Mouse (Mus musculus) limb, embryonic 12.5 days (tissue): ENCODE results near the gene Mtfr1l. TPM values are rescaled to one million over a fixed set of nuclear protein-coding genes. Genes with fewer than 3 reads are reported as not detected.
A peak's percentile ranks its signal among the peaks of the same experiment; 100 is the strongest.

Experiments
- ATAC-seq: fragments of 200-750 bp; cut with Nextera tagmentation; 2 replicates; pipeline ENCODE4 v1.8.0; 2017; ENCODE audit warnings: low read depth, moderate TSS enrichment; ENCODE audit not compliant: insufficient number of reproducible peaks, insufficient read depth, low FRiP score, low TSS enrichment
- H3K27ac ChIP-seq: fragments of 300-500 bp; sonication (generic); 2 replicates; pipeline ENCODE4 v1.5.1; 2016; ENCODE audit warnings: mild to moderate bottlenecking, moderate library complexity
- H3K27me3 ChIP-seq: fragments of 300-500 bp; sonication (generic); 2 replicates; pipeline ENCODE4 v1.6.1; 2016; ENCODE audit warnings: mild to moderate bottlenecking, moderate library complexity
- H3K36me3 ChIP-seq: fragments of 300-500 bp; sonication (generic); 2 replicates; pipeline ENCODE4 v1.6.1; 2016; ENCODE audit warnings: mild to moderate bottlenecking, moderate library complexity
- H3K4me1 ChIP-seq: fragments of 300-500 bp; sonication (generic); replicated peaks from 2 replicates; pipeline ENCODE4 v1.6.1; 2016
- H3K4me2 ChIP-seq: fragments of 300-500 bp; sonication (generic); 2 replicates; pipeline ENCODE4 v1.6.1; 2016; ENCODE audit warnings: mild to moderate bottlenecking, moderate library complexity
- H3K4me3 ChIP-seq: fragments of 300-500 bp; sonication (generic); replicated peaks from 2 replicates; pipeline ENCODE4 v1.5.1; 2016; ENCODE audit warnings: mild to moderate bottlenecking
- H3K9ac ChIP-seq: fragments of 300-500 bp; sonication (generic); replicated peaks from 2 replicates; pipeline ENCODE4 v1.6.1; 2016; ENCODE audit warnings: mild to moderate bottlenecking, moderate library complexity
- H3K9me3 ChIP-seq: fragments of 300-500 bp; sonication (generic); 2 replicates; pipeline ENCODE4 v1.6.1; 2016; ENCODE audit warnings: mild to moderate bottlenecking, moderate library complexity
- WGBS: fragments of 180-500 bp; shearing (Covaris S2); methylation state at CpG from one replicate; pipeline ENCODE4 v1.1.7; 2016; 5-methylcytosine and 5-hydroxymethylcytosine counted together
- microRNA-seq: library from miRNA; unstranded; fragments of <30 nt; microRNA quantifications from one replicate; pipeline ENCODE4, GENCODE M21; 2017
- polyA plus RNA-seq: library from polyadenylated mRNA; unstranded; fragments of >200 nt; fragmentation: Nextera tagmentation; extraction: Ambion mirVana; gene quantifications from 2 replicates; pipeline ENCODE4 v1.2.1, GENCODE M21; 2016

Gene Mtfr1l
- polyA plus RNA-seq, 1 experiment from 2014 or later, result 118 TPM

DNA sequence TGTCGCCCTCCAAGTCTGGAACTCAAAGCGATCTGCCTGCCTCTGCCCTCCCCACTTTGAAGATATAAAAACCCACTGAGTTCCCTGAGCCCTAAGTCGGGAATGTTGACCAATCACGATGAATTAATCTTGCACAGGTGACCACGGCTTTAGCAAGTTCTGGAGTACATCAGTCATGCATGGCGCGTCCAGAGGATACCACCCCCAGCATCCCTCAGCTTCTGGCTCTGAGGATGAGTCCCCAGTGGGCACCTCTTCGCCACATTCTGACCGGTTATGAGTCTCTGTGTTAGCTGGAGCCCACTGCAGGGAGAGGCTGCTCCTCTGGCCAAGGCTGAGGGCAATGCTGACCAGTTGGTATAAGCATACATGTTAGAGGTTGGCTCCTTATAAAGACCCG lies 51.0 kb downstream of the Mtfr1l start:
- no peak for ATAC-seq
- Histone ChIP-seq H3K4me3 (no peak overlapping the region), H3K27ac (no peak overlapping the region), H3K9me3 (no peaks in the 10 kb centered on the region), H3K9ac (no peak overlapping the region), H3K27me3 (peaks cover 18% of the 10 kb centered on the region), H3K4me1 (no peaks in the 10 kb centered on the region), H3K4me2 (no peak overlapping the region), H3K36me3 (no peaks in the 10 kb centered on the region)
- WGBS, result 83% methylated on average over 10 of the region's 10 CpGs

DNA sequence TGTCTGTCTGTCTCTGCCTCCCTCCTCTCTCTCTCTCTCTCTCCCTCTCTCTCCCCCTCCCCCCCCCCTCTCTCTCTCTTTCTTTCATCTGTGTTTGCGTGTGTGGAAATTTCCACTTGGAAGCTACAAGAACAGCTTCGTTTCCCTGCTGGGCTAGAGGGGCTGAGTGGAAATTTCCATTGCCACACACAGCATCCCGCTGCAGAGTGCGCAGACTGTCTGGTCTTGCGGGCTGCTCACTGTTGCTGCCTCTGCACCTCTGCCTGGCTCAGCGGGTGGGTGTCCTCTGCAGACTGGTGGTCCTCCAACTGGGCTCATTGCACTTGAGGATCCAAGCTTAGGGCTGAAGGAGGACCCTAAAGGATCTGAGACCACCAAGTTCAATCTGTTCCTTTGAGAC lies 51.5 kb downstream of the Mtfr1l start:
- no peak for ATAC-seq
- peaks cover 18% of the 10 kb centered on the region for H3K27me3 ChIP-seq
- no peak overlapping the region for H3K27ac ChIP-seq
- H3K9me3 ChIP-seq, result no peaks in the 10 kb centered on the region
- no peaks in the 10 kb centered on the region for H3K4me1 ChIP-seq
- no peak overlapping the region for H3K4me3 ChIP-seq
- 64% methylated on average over 6 of the region's 6 CpGs for WGBS
- no peak overlapping the region for H3K4me2 ChIP-seq
- H3K36me3 ChIP-seq, result no peaks in the 10 kb centered on the region
- H3K9ac ChIP-seq, result no peak overlapping the region

DNA sequence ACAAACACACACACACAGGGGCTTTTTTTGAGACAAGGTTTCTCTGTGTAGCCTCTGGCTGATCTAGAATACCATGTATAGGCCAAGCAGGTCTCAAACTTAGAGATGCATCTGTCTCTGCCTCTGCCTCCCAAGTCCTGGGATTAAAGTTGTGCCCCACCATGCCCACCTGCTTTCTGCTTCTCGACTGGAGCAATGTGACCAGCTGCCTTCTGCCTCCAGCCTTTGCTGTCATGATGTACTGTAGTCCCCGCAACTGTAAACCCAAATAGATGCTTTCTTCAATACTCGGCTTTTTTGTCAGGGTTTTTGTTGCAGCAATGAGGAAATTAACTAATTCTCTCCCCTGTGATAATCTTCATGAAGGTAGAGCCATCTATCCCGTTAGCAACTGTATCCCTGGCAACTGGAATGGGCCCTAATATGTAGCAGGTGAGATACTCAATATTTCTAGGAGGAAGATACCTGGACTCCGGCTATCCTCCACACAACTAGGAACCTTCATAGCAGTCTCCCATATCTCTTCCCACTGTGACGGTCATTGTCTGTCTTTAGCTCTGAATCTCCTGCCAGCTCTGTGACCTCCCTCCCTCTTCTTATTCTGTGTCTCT lies 52.0 kb downstream of the Mtfr1l start:
- Histone ChIP-seq H3K9me3 (no peaks in the 10 kb centered on the region), H3K27ac (no peak overlapping the region), H3K27me3 (peaks cover 18% of the 10 kb centered on the region), H3K4me3 (no peak overlapping the region), H3K36me3 (no peaks in the 10 kb centered on the region), H3K4me1 (no peaks in the 10 kb centered on the region; the same call in 1 of the 2 replicates), H3K4me2 (no peak overlapping the region), H3K9ac (no peak overlapping the region)
- WGBS, result 71% methylated on average over 6 of the region's 6 CpGs
- ATAC-seq, result no peak

DNA sequence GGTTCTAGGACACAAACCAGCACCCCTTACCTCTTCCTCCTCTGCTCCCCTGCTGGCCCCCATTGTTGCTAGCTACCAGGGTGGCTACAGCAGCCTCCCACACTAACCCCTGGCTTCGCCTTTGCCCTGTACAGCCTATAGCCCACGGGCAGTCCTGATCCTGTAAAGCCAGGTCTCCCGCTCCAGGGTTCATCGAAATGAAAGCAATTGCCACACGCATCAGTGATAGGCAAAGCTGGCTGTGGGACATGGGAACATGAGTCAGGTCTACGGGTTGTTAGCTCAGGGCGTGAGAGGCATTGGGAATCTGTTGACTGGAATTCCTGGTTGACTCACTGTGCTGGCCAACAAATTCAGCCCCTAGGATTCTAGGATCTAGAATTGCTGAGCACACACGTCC lies 52.7 kb downstream of the Mtfr1l start:
- 82% methylated on average over 8 of the region's 8 CpGs for WGBS
- Histone ChIP-seq H3K4me2 (no peak overlapping the region), H3K4me3 (no peak overlapping the region), H3K4me1 (no peaks in the 10 kb centered on the region; the same call in 1 of the 2 replicates), H3K27ac (no peak overlapping the region), H3K9ac (no peak overlapping the region), H3K9me3 (no peaks in the 10 kb centered on the region), H3K36me3 (no peaks in the 10 kb centered on the region), H3K27me3 (peaks cover 18% of the 10 kb centered on the region)
- ATAC-seq, result no peak

DNA sequence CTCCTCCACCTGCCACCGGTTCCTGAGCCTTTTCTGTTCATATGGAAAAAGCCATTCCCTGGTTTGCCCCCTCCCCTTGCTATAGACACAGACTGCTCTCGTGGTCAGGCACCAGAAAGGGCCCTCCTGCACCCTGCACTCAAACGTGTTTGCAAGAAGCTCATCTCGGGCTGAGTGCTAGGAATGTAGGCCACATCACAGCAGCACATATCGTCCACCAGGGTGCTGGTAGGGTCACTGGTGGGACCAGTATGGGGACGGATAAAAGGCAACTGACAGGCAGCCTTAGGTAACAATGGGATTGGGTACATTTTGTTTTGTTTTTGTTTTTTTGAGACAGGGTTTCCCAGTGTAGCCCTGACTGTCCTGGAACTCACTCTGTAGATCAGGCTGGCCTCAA lies 53.9 kb downstream of the Mtfr1l start:
- Histone ChIP-seq H3K4me3 (no peak overlapping the region), H3K27me3 (peaks cover 18% of the 10 kb centered on the region), H3K4me1 (no peaks in the 10 kb centered on the region; the same call in 1 of the 2 replicates), H3K9me3 (no peaks in the 10 kb centered on the region), H3K4me2 (no peak overlapping the region), H3K36me3 (peaks cover 10% of the 10 kb centered on the region), H3K27ac (no peak overlapping the region), H3K9ac (no peak overlapping the region)
- WGBS, result 64% methylated on average over 6 of the region's 6 CpGs
- no peak for ATAC-seq

DNA sequence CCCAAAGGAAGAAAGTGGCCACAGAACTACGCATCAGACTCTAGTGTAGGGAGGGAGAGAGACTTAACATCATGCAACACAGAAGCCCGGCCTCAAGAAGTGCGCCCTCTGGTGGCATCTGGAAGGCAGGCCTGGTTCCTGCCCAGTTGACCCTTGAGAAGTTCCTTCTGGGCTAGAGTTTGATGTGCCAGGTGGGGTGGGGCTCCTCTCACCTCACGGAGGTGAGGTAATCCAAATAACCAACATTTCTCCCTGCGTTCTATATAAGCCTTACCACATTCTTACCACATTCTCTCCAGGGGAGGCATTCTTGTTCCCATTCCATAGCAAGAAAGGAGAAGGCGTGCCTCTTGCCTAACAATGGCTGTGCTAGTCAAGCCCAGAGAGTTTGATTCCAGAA lies 54.3 kb downstream of the Mtfr1l start:
- 22% methylated on average over 6 of the region's 6 CpGs for WGBS
- Histone ChIP-seq H3K9ac (no peak overlapping the region), H3K36me3 (peaks cover 15% of the 10 kb centered on the region), H3K4me1 (no peaks in the 10 kb centered on the region; the same call in 1 of the 2 replicates), H3K27me3 (peaks cover 18% of the 10 kb centered on the region), H3K27ac (no peak overlapping the region), H3K4me2 (no peak overlapping the region), H3K4me3 (no peak overlapping the region), H3K9me3 (no peaks in the 10 kb centered on the region)
- ATAC-seq, result no peak

DNA sequence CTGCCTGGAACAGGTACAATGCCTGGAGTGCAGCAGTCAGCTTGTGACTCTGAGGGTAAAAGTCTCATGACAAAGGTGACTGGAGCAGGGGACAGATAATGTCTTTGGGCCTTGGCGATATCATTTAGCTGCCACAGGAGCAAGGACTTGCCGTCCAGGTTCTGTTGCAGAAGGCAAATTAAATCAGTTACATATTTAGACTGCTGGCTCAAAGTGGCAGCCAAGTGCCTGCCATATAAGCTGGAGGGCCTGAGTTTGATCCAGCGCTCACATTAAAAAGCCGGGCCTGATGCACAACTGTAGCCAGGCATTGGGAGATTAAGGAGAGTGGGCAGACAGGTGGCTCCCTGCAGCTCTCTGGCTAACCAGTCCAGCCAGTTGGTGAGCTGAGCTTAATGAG lies 55.3 kb downstream of the Mtfr1l start:
- no peak for ATAC-seq
- H3K27ac ChIP-seq, result no peak overlapping the region
- H3K4me3 ChIP-seq, result no peak overlapping the region
- no peak overlapping the region for H3K4me2 ChIP-seq
- H3K9ac ChIP-seq, result no peak overlapping the region
- peaks cover 25% of the 10 kb centered on the region for H3K36me3 ChIP-seq
- H3K27me3 ChIP-seq, result peaks cover 18% of the 10 kb centered on the region
- 84% methylated on average over 4 of the region's 4 CpGs for WGBS
- no peaks in the 10 kb centered on the region for H3K9me3 ChIP-seq
- H3K4me1 ChIP-seq, result no peaks in the 10 kb centered on the region; the same call in 1 of the 2 replicates

DNA sequence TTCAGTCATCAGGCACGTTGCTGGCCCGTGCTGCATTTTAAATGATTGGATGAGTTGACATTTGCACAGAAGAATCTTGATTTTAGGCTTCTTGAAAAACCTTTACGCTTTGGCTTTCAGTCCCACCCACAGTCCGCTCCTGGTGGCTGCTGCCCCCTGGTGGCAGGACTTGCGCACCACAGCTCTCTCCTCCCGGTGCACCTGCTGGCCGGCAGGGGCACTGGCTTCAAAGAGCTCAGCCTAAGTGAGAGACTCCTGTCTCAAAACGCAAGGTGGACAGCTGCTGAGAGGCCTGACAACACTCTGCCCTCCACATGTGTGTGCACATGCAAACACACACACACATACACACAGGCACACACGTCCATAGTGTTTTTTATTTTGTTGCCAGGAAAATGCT lies 57.2 kb downstream of the Mtfr1l start:
- Histone ChIP-seq H3K4me3 (no peak overlapping the region), H3K36me3 (peaks cover 39% of the 10 kb centered on the region), H3K9me3 (no peaks in the 10 kb centered on the region), H3K27ac (no peak overlapping the region), H3K27me3 (peaks cover 5% of the 10 kb centered on the region), H3K9ac (no peak overlapping the region), H3K4me1 (no peaks in the 10 kb centered on the region; the same call in 1 of the 2 replicates), H3K4me2 (no peak overlapping the region)
- WGBS, result 9% methylated on average over 9 of the region's 9 CpGs
- ATAC-seq, result 0 out of 2 replicates have a peak, but pooled peaks have one; percentile 52

DNA sequence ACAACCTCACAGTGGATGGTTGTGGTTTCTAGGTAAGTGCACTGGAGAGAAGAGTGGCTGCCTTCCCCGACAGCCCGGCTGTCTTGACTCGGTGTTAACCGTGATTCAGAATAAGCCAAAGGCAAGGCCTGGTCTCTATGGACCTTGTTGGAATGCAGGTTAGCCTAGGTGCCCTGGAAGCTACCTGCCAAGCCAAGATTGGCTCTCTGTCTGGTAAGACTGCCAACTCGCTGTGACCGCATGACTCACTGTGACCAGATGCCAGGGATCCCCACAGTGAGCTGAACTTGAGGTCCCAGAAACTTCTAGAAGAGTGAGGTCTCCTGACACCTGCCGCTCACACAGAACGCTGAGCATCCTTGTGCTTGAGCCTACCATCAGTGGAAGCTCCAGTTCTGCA lies 58.3 kb downstream of the Mtfr1l start:
- Histone ChIP-seq H3K9me3 (no peaks in the 10 kb centered on the region), H3K4me1 (no peaks in the 10 kb centered on the region; the same call in 1 of the 2 replicates), H3K4me3 (no peak overlapping the region), H3K4me2 (no peak overlapping the region), H3K36me3 (peaks cover 50% of the 10 kb centered on the region), H3K27ac (no peak overlapping the region), H3K9ac (no peak overlapping the region), H3K27me3 (no peaks in the 10 kb centered on the region)
- 90% methylated on average over 8 of the region's 8 CpGs for WGBS
- no peak for ATAC-seq

Small RNAs within 50 kb of the gene (microRNA-seq; reads per million reads assigned to microRNA genes)
- gene Mir6403, result not detected

Other genes starting within 250 kb of the Mtfr1l start
- 23.9 and 24.6 TPM in 2 replicates for gene Pdik1l, start 247.5 kb downstream of the Mtfr1l start, polyA plus RNA-seq
- 3.3 and 3.6 TPM in 2 replicates for gene Trim63, start 220.3 kb downstream of the Mtfr1l start, polyA plus RNA-seq
- gene Slc30a2, start 192.2 kb downstream of the Mtfr1l start, polyA plus RNA-seq, result 0.06 and 0.15 TPM in 2 replicates
- 3.4 and 4.1 TPM in 2 replicates for gene Extl1, start 151.5 kb downstream of the Mtfr1l start, polyA plus RNA-seq
- gene Pafah2, start 139.1 kb downstream of the Mtfr1l start, polyA plus RNA-seq, result 9.7 and 10.9 TPM in 2 replicates
- gene Stmn1, start 67.1 kb downstream of the Mtfr1l start, polyA plus RNA-seq, result 2,166 and 2,360 TPM in 2 replicates
- gene Paqr7, start 38.7 kb downstream of the Mtfr1l start, polyA plus RNA-seq, result 2.4 and 2.9 TPM in 2 replicates
- 15.8 and 16.5 TPM in 2 replicates for gene Aunip, start 24.4 kb downstream of the Mtfr1l start, polyA plus RNA-seq
- gene Selenon, start 16.8 kb upstream of the Mtfr1l start, polyA plus RNA-seq, result 14.7 and 47.6 TPM in 2 replicates
- 2.9 and 3.4 TPM in 2 replicates for gene Man1c1, start 168.9 kb upstream of the Mtfr1l start, polyA plus RNA-seq
- 21.7 and 23.3 TPM in 2 replicates for gene Ldlrap1, start 232.6 kb upstream of the Mtfr1l start, polyA plus RNA-seq